Mouse (Mus musculus) embryonic facial prominence, embryonic 12.5 days (tissue): Measurements from ENCODE around the gene Nucb1. TPM values are rescaled to one million over a fixed set of nuclear protein-coding genes. Genes with fewer than 3 reads are reported as not detected.
"Not testable (repeated sequence)": the region's sequence is repeated elsewhere in the genome, so short reads cannot be mapped to it uniquely, and the experiment has no call there.

ENCODE experiments used
- ATAC-seq: fragments of 200-750 bp; cut with Nextera tagmentation; 2 replicates; pipeline ENCODE4 v1.8.0; 2017; ENCODE audit not compliant: insufficient number of reproducible peaks, insufficient read depth, low FRiP score, low TSS enrichment
- H3K27ac ChIP-seq: fragments of 300-500 bp; sonication (generic); 2 replicates; pipeline ENCODE4 v1.5.1; 2016; ENCODE audit warnings: mild to moderate bottlenecking
- H3K27me3 ChIP-seq: fragments of 300-500 bp; sonication (generic); 2 replicates; pipeline ENCODE4 v1.6.1; 2016; ENCODE audit warnings: mild to moderate bottlenecking, moderate library complexity
- H3K36me3 ChIP-seq: fragments of 300-500 bp; sonication (generic); 2 replicates; pipeline ENCODE4 v1.6.1; 2016; ENCODE audit warnings: mild to moderate bottlenecking
- H3K4me1 ChIP-seq: fragments of 300-500 bp; sonication (generic); 2 replicates; pipeline ENCODE4 v1.6.1; 2016
- H3K4me2 ChIP-seq: fragments of 300-500 bp; sonication (generic); replicated peaks from 2 replicates; pipeline ENCODE4 v1.6.1; 2016; ENCODE audit warnings: mild to moderate bottlenecking, moderate library complexity
- H3K4me3 ChIP-seq: fragments of 300-500 bp; sonication (generic); 2 replicates; pipeline ENCODE4 v1.5.1; 2016; ENCODE audit warnings: mild to moderate bottlenecking
- H3K9ac ChIP-seq: fragments of 300-500 bp; sonication (generic); 2 replicates; pipeline ENCODE4 v1.6.1; 2016; ENCODE audit warnings: mild to moderate bottlenecking, moderate library complexity
- H3K9me3 ChIP-seq: fragments of 300-500 bp; sonication (generic); 2 replicates; pipeline ENCODE4 v1.6.1; 2016; ENCODE audit warnings: mild to moderate bottlenecking, moderate library complexity
- WGBS: fragments of 180-500 bp; shearing (Covaris S2); methylation state at CpG from one replicate; pipeline ENCODE4 v1.1.7; 2016; 5-methylcytosine and 5-hydroxymethylcytosine counted together
- polyA plus RNA-seq: library from polyadenylated mRNA; unstranded; fragments of >200 nt; fragmentation: Nextera tagmentation; extraction: Ambion mirVana; gene quantifications from 2 replicates; pipeline ENCODE4 v1.2.1, GENCODE M21; 2016

Nucb1 gene
- polyA plus RNA-seq, 1 experiment from 2014 or later = 172 TPM

- H3K9me3 ChIP-seq, H3K27me3 ChIP-seq: not testable (repeated sequence)
- H3K4me3 ChIP-seq = peak within 1 kb of the TSS; percentile 89
- WGBS = under 1% methylated on average over 28 of the region's 37 CpGs
- ATAC-seq = peak; percentile 94
- H3K27ac ChIP-seq = peak within 1 kb of the TSS; percentile 97
- H3K9ac ChIP-seq = peak within 1 kb of the TSS; percentile 89
- H3K4me2 ChIP-seq = peak within 1 kb of the TSS; percentile 73
- peaks cover 61% of the 10 kb centered on the region for H3K36me3 ChIP-seq
- peaks cover 24% of the 10 kb centered on the region for H3K4me1 ChIP-seq
Measured at GRCm38 (mm10) chr7:45459564-45460140, 50.6 kb downstream of the Nucb1 start, which contains the start of gene Ftl1. Gene Ftl1, minus strand, starts transcription at chr7:45459884.

- peak overlapping the region; percentile 97 for H3K27ac ChIP-seq
- H3K36me3 ChIP-seq = peaks cover 62% of the 10 kb centered on the region
- H3K27me3 ChIP-seq = no peaks in the 10 kb centered on the region
- peak overlapping the region; percentile 73 for H3K4me2 ChIP-seq
- peak; percentile 57 for ATAC-seq
- peaks cover 24% of the 10 kb centered on the region for H3K4me1 ChIP-seq
- peak overlapping the region; percentile 89 for H3K9ac ChIP-seq
- under 1% methylated on average over 43 of the region's 43 CpGs for WGBS
- peak overlapping the region; percentile 89 for H3K4me3 ChIP-seq
- no peaks in the 10 kb centered on the region for H3K9me3 ChIP-seq
Measured at GRCm38 (mm10) chr7:45458748-45459563, 51.2 kb downstream of the Nucb1 start.

DNA sequence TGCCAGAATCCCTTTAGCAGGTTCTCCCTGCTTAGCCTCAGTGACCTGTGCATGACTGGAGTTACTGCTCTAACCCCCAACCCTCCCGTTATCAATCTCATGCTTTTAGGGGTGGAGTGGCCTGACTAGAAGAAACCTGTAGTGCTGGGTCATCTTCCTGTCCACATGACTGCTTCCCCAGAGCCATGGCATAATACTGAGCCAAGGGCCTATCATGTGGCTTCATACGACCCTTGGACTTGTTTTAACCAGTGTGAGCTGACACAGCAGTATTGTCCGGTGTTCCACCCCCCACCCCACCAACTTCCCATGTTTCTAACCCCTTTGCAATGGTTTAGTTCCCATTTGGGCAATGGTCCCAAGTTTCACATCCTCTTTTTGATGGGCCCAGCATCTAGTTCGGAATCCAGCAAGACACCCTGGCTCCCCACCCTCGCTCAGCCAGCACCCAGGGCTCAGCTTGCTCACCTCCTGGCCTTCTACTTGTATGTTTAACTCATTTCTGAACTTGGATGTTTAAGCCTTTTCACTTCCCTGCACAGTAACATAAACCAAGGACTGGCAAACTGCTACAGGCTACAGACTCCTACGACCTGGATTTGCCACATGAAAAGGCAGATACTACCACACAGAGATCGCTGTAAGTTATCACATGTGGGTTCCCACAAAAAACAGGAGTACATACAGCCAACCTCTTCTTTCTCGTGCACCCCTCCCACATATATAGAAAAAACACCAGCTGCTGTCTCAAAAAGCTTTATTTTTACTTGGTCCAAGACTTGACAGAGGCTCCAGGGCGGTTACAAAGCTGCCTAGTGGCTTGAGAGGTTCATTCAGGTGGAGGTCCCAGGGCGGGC, 52.8 kb downstream of the Nucb1 start:
- H3K4me1 ChIP-seq = peaks cover 24% of the 10 kb centered on the region
- 69% methylated on average over 10 of the region's 10 CpGs for WGBS
- H3K4me3 ChIP-seq = peak overlapping the region; percentile 89
- H3K9me3 ChIP-seq = no peaks in the 10 kb centered on the region
- ATAC-seq = no peak
- no peaks in the 10 kb centered on the region for H3K27me3 ChIP-seq
- H3K36me3 ChIP-seq = peaks cover 61% of the 10 kb centered on the region
- peak overlapping the region; percentile 89 for H3K9ac ChIP-seq
- H3K4me2 ChIP-seq = peak overlapping the region; percentile 73
- H3K27ac ChIP-seq = 0 out of 2 replicates have a peak overlapping the region, but pooled peaks have one; percentile 42

DNA sequence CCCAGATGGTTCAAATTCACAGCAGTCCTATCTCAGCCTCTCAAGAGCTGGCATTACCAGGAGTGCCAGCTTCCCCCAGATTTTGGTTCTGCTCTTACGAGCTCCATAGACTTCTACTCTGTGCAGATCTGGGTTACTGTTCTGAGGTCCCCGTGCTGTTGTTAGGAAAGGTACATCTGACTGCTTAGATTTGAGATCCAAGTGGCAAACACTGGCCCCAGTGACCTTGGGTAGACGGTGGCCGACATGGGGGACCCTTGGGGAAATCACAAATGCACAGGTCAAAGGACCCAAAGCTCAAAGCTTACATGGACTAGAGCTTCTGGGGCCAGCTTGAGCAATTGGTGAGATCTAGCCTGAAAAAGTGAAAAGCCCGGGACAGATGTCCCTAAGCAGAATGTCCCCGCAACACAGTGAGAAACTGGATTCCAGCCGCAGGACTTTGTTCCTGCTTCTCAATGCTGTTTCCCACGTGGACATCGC, 53.4 kb downstream of the Nucb1 start:
- no peak for ATAC-seq
- H3K27me3 ChIP-seq = no peaks in the 10 kb centered on the region
- peak overlapping the region; percentile 30; the same call in 1 of the 2 replicates for H3K27ac ChIP-seq
- 0 out of 2 replicates have a peak overlapping the region, but pooled peaks have one; percentile 89 for H3K4me3 ChIP-seq
- H3K4me1 ChIP-seq = peaks cover 24% of the 10 kb centered on the region
- peaks cover 61% of the 10 kb centered on the region for H3K36me3 ChIP-seq
- no peak overlapping the region for H3K4me2 ChIP-seq
- no peak overlapping the region; the same call in 1 of the 2 replicates for H3K9ac ChIP-seq
- H3K9me3 ChIP-seq = no peaks in the 10 kb centered on the region
- 51% methylated on average over 9 of the region's 9 CpGs for WGBS

DNA sequence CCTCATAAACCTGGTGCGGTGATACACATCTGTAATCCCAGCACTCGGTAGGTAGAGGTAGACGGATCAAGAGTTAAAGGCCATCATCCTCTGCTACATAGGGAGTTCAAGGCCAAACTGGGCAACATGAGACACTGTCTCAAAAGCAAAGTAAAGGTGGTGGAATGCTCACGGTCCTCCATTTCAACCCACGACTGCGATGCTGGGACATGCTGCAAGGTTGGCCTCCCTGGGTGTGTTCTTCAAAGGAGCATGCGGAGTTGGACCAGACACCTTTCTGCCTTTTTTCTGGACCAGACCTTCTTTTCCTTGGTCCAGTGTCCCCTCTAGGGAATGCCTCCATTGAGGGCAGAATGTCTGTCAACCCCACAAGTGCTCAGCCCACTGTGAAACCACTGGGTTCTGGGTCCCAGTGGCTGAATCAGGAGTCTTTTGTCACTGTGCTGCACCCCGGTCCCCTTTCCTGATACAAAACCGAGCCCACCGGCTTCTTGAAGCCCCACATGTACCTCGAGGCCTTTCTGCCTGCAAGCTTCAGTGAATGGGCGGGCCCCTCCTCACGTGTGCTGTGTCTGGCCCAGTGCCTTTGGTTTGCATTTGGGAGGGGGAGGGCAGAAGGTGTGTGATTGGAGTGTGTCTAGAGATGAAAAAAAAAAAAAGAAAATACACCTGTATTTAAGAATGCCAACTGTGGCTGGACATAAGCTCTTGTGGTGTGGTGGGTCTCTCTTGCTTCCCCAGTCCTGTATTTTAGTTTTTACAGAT, 54.1 kb downstream of the Nucb1 start:
- WGBS = 71% methylated on average over 13 of the region's 13 CpGs
- H3K4me3 ChIP-seq = no peak overlapping the region
- ATAC-seq = no peak

DNA sequence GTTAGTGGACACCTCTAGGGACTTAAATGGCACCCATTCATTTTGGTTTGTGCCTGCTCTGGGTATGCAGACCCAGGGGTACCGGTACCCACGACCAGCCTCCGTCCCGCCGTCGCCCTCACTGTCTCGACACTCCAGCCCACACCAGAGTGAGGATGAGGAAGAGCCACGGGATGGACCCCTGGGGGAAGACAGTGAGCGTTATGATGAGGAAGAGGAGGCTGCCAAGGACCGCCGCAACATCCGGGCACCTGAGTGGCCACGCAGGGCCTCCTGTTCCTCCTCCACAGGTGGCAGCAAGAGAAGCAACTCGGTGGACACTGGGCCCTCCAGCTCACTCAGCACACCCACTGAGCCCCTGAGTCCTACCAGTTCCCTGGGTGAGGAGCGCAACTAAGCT, 55.2 kb downstream of the Nucb1 start:
- Histone ChIP-seq H3K9ac (no peak overlapping the region), H3K9me3 (no peaks in the 10 kb centered on the region), H3K27me3 (no peaks in the 10 kb centered on the region), H3K4me3 (no peak overlapping the region), H3K36me3 (peaks cover 67% of the 10 kb centered on the region), H3K4me1 (peaks cover 14% of the 10 kb centered on the region), H3K27ac (no peak overlapping the region), H3K4me2 (no peak overlapping the region)
- no peak for ATAC-seq
- 89% methylated on average over 15 of the region's 15 CpGs for WGBS

More for the DNA sequence above, 54.1 kb downstream of the Nucb1 start:
- no peaks in the 10 kb centered on the region for H3K9me3 ChIP-seq
- H3K4me1 ChIP-seq = peaks cover 24% of the 10 kb centered on the region
- H3K9ac ChIP-seq = no peak overlapping the region
- peaks cover 60% of the 10 kb centered on the region for H3K36me3 ChIP-seq
- no peaks in the 10 kb centered on the region for H3K27me3 ChIP-seq
- no peak overlapping the region for H3K4me2 ChIP-seq
- 0 out of 2 replicates have a peak overlapping the region, but pooled peaks have one; percentile 30 for H3K27ac ChIP-seq

DNA sequence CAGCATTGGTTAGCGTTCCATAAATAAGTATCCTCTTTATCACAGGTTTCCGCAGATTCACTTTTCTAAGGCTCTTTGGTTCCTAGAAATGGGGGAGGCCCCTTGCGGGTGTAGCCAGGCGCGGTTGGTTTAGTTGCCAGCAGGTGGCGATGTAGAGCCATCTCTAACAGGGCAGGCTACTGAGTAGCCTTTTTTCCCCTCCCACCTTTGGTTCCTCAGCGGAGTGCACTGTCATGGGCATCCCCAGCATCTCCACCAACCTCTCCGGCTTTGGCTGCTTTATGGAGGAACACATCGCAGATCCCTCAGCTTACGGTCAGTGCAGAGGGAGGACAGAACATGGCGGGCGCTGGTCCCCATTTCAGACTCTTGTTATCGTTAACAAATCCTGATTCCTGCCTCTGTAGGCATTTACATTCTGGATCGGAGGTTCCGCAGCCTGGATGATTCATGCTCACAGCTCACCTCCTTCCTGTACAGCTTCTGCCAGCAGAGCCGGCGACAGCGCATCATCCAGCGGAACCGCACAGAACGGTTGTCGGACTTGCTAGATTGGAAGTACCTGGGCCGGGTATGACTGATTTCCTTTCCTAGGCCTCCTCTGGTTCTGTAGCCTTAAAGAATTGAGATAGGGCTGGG, 58.7 kb downstream of the Nucb1 start:
- ATAC-seq = peak; percentile 75; the same call in 1 of the 2 replicates
- 53% methylated on average over 23 of the region's 23 CpGs for WGBS
- Histone ChIP-seq H3K4me1 (no peaks in the 10 kb centered on the region), H3K27me3 (no peaks in the 10 kb centered on the region), H3K36me3 (peaks cover 69% of the 10 kb centered on the region), H3K27ac (no peak overlapping the region), H3K9me3 (no peaks in the 10 kb centered on the region), H3K4me3 (no peak overlapping the region), H3K9ac (no peak overlapping the region), H3K4me2 (no peak overlapping the region)

DNA sequence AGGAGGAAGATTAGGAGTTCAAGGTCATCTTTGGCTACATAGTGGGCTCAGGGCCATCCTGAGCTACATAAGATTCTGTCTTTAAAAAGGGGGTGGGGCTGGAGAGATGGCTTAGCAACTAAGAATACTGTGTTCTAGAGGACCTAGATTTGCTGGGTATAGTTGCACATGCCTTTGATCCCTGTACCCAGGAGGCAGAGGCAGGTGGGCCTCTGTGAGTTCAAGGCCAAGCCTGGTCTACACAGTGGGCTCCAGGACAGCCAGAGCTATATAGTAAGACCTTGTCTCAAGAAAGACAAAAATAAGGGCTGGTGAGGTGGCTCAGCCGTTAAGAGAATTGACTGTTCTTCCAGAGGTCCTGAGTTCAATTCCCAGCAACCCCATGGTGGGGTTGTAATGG, 60.2 kb downstream of the Nucb1 start:
- no peaks in the 10 kb centered on the region for H3K4me1 ChIP-seq
- H3K36me3 ChIP-seq = peaks cover 56% of the 10 kb centered on the region
- WGBS = 86% methylated on average over 1 of the region's 1 CpGs
- H3K9me3 ChIP-seq = no peaks in the 10 kb centered on the region
- H3K4me3 ChIP-seq = no peak overlapping the region
- ATAC-seq = no peak
- H3K27ac ChIP-seq = no peak overlapping the region
- H3K27me3 ChIP-seq = no peaks in the 10 kb centered on the region
- no peak overlapping the region for H3K4me2 ChIP-seq
- no peak overlapping the region for H3K9ac ChIP-seq

DNA sequence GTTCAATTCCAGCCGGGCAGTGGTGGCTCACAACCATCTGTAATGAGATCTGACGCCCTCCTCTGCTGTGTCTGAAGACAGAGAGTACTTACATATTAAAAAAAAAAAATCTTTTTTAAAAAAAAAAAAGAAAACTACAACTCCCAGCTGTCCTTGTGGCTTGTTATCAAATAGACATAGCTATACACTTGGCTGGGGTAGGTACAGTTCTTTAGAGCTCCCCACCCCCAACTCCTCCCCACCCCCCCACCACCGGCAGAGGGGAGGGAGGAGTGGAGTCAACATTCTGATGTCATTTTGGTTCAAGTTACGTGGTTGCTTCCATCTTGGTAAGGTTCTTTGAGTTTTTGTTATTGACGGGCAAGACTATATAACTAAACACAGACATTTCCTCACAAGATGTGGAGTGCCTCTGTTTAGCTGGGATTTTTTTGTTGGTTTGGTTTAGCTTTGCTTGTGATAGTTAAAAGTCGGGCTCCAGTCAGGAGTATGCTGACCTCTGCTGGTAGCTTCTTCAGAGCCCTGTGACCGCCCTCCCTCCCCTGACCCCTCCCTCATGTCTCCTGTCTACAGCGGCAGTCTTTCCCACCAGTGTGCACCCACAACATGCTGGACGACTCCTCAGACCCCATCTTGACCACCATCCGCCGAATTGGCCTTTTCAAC, 62.7 kb downstream of the Nucb1 start:
- WGBS = 27% methylated on average over 11 of the region's 11 CpGs
- Histone ChIP-seq H3K27ac (no peak overlapping the region), H3K9ac (no peak overlapping the region), H3K36me3 (peaks cover 61% of the 10 kb centered on the region), H3K4me2 (no peak overlapping the region), H3K9me3 (no peaks in the 10 kb centered on the region), H3K27me3 (no peaks in the 10 kb centered on the region), H3K4me3 (no peak overlapping the region), H3K4me1 (no peaks in the 10 kb centered on the region)
- ATAC-seq = no peak

DNA sequence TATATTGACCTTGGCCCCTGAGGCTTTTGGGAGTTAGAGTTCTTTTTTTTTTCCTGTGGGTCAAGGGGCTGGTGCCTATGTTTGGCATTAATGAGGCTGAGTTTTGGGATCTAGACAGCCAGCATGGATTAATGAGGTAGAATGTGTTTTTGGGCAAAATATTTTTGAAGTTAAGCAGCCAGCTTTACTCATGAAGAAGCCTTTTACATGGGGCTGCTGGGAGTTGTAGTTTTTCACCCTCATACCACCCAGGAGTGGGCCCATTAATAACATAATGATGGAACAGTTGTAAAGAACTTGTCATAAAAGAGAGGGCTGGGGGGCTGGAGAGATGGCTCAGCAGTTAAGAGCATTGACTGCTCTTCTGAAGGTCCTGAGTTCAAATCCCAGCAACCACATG, 63.6 kb downstream of the Nucb1 start:
- Histone ChIP-seq H3K9me3 (no peaks in the 10 kb centered on the region), H3K4me2 (no peak overlapping the region), H3K36me3 (peaks cover 56% of the 10 kb centered on the region), H3K4me1 (no peaks in the 10 kb centered on the region), H3K4me3 (no peak overlapping the region), H3K27me3 (no peaks in the 10 kb centered on the region), H3K27ac (no peak overlapping the region), H3K9ac (no peak overlapping the region)
- ATAC-seq = no peak
